Mouse (Mus musculus) heart, embryonic 12.5 days (tissue): ENCODE results near the gene Nynrin. TPM values are rescaled to one million over a fixed set of nuclear protein-coding genes. Genes with fewer than 3 reads are reported as not detected.

Source experiments
- ATAC-seq: fragments of 200-750 bp; cut with Nextera tagmentation; 2 replicates; pipeline ENCODE4 v1.8.0; 2017; ENCODE audit warnings: moderate TSS enrichment, moderate library complexity; ENCODE audit not compliant: insufficient number of reproducible peaks, low FRiP score
- H3K27ac ChIP-seq: fragments of 300-500 bp; sonication (generic); 2 replicates; pipeline ENCODE4 v1.5.1; 2016; ENCODE audit warnings: mild to moderate bottlenecking, moderate library complexity; ENCODE audit not compliant: poor library complexity, severe bottlenecking
- H3K27me3 ChIP-seq: fragments of 300-500 bp; sonication (generic); replicated peaks from 2 replicates; pipeline ENCODE4 v1.6.1; 2016; ENCODE audit warnings: mild to moderate bottlenecking, moderate library complexity
- H3K36me3 ChIP-seq: fragments of 300-500 bp; sonication (generic); 2 replicates; pipeline ENCODE4 v1.6.1; 2016; ENCODE audit warnings: mild to moderate bottlenecking, moderate library complexity
- H3K4me1 ChIP-seq: fragments of 300-500 bp; sonication (generic); replicated peaks from 2 replicates; pipeline ENCODE4 v1.6.1; 2016; ENCODE audit warnings: mild to moderate bottlenecking
- H3K4me2 ChIP-seq: fragments of 300-500 bp; sonication (generic); 2 replicates; pipeline ENCODE4 v1.6.1; 2016; ENCODE audit warnings: mild to moderate bottlenecking, moderate library complexity
- H3K4me3 ChIP-seq: fragments of 300-500 bp; sonication (generic); 2 replicates; pipeline ENCODE4 v1.5.1; 2016; ENCODE audit warnings: mild to moderate bottlenecking
- H3K9ac ChIP-seq: fragments of 300-500 bp; sonication (generic); 2 replicates; pipeline ENCODE4 v1.6.1; 2016; ENCODE audit warnings: mild to moderate bottlenecking, moderate library complexity
- H3K9me3 ChIP-seq: fragments of 300-500 bp; sonication (generic); replicated peaks from 2 replicates; pipeline ENCODE4 v1.6.1; 2016; ENCODE audit warnings: mild to moderate bottlenecking, moderate library complexity
- WGBS: fragments of 180-500 bp; shearing (Covaris S2); methylation state at CpG from one replicate; pipeline ENCODE4 v1.1.7; 2016; 5-methylcytosine and 5-hydroxymethylcytosine counted together
- polyA plus RNA-seq: library from polyadenylated mRNA; unstranded; fragments of >200 nt; fragmentation: Nextera tagmentation; extraction: Ambion mirVana; gene quantifications from 2 replicates; pipeline ENCODE4 v1.2.1, GENCODE M21; 2016

The Nynrin gene
- polyA plus RNA-seq, 1 experiment from 2014 or later: 33.3 TPM

DNA sequence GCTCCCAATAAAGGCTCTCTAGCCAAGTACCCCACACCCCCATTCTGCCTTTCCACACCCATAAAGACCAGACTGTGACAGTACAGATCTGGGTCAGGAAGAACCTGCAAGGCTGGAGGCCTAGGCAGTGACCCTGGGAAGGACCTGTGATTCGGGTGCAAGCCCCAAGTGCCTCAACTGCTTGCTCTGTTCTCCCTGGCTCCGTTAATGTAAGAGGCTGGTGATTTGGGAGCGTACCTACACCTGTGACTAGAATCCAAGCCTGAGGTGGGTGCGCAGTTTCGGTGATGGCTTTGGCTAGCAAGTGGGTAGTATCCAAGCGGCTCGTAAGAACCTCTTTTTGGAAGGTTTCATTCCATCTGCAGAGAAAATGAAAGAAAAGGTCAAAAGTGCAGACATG is 45.1 kb downstream of the Nynrin start:
- H3K36me3 ChIP-seq: peaks cover 45% of the 10 kb centered on the region
- no peak overlapping the region for H3K9ac ChIP-seq
- H3K9me3 ChIP-seq: no peaks in the 10 kb centered on the region
- peaks cover 15% of the 10 kb centered on the region for H3K4me1 ChIP-seq
- no peak for ATAC-seq
- WGBS: 91% methylated on average over 7 of the region's 7 CpGs
- no peaks in the 10 kb centered on the region for H3K27me3 ChIP-seq
- H3K4me3 ChIP-seq: no peak overlapping the region
- H3K27ac ChIP-seq: peak overlapping the region; percentile 3; the same call in 1 of the 2 replicates
- peak overlapping the region; percentile 86; the same call in 1 of the 2 replicates for H3K4me2 ChIP-seq

- ATAC-seq: peak; percentile 83
- Histone ChIP-seq H3K36me3 (peaks cover 36% of the 10 kb centered on the region), H3K27me3 (no peaks in the 10 kb centered on the region), H3K27ac (peak within 1 kb of the TSS; percentile 49), H3K4me2 (peak within 1 kb of the TSS; percentile 86), H3K9me3 (no peaks in the 10 kb centered on the region), H3K4me1 (peaks cover 15% of the 10 kb centered on the region), H3K9ac (peak within 1 kb of the TSS; percentile 72), H3K4me3 (peak within 1 kb of the TSS; percentile 51)
- WGBS: 2% methylated on average over 39 of the region's 39 CpGs
Observed at GRCm38 (mm10) chr14:55899701-55900413, 46.0 kb downstream of the Nynrin start, which contains the start of gene Sdr39u1. TSS of gene Sdr39u1 (minus strand) at chr14:55900293.

- Histone ChIP-seq H3K4me3 (peak overlapping the region; percentile 51), H3K27ac (peak overlapping the region; percentile 49; the same call in 1 of the 2 replicates), H3K9ac (peak overlapping the region; percentile 72), H3K27me3 (no peaks in the 10 kb centered on the region), H3K4me1 (peaks cover 15% of the 10 kb centered on the region), H3K36me3 (peaks cover 31% of the 10 kb centered on the region), H3K9me3 (no peaks in the 10 kb centered on the region), H3K4me2 (peak overlapping the region; percentile 86)
- WGBS: 9% methylated on average over 12 of the region's 12 CpGs
- ATAC-seq: peak; percentile 13; the same call in 1 of the 2 replicates
Observed at GRCm38 (mm10) chr14:55900414-55900755, 46.6 kb downstream of the Nynrin start.

GRCm38 (mm10) chr14:55905518-55905917 is 51.7 kb downstream of the Nynrin start:
- Histone ChIP-seq H3K9me3 (no peaks in the 10 kb centered on the region), H3K4me1 (peaks cover 6% of the 10 kb centered on the region; the same call in 1 of the 2 replicates), H3K27me3 (no peaks in the 10 kb centered on the region), H3K4me2 (no peak overlapping the region), H3K27ac (no peak overlapping the region), H3K9ac (no peak overlapping the region), H3K4me3 (no peak overlapping the region), H3K36me3 (no peaks in the 10 kb centered on the region)
- WGBS: 14% methylated on average over 1 of the region's 1 CpGs
- ATAC-seq: no peak

GRCm38 (mm10) chr14:55913406-55913805 is 59.6 kb downstream of the Nynrin start:
- Histone ChIP-seq H3K4me1 (no peaks in the 10 kb centered on the region), H3K9me3 (peaks cover 3% of the 10 kb centered on the region; the same call in 1 of the 2 replicates), H3K4me2 (no peak overlapping the region), H3K9ac (no peak overlapping the region), H3K27me3 (no peaks in the 10 kb centered on the region), H3K4me3 (no peak overlapping the region), H3K27ac (no peak overlapping the region), H3K36me3 (no peaks in the 10 kb centered on the region)
- 52% methylated on average over 4 of the region's 4 CpGs for WGBS
- ATAC-seq: no peak

- Histone ChIP-seq H3K4me3 (no peak overlapping the region), H3K4me2 (no peak overlapping the region; the same call in 1 of the 2 replicates), H3K36me3 (no peaks in the 10 kb centered on the region), H3K27me3 (no peaks in the 10 kb centered on the region), H3K9ac (peak overlapping the region; percentile 66), H3K27ac (no peak overlapping the region), H3K9me3 (peaks cover 3% of the 10 kb centered on the region; the same call in 1 of the 2 replicates), H3K4me1 (peaks cover 8% of the 10 kb centered on the region)
- 36% methylated on average over 14 of the region's 14 CpGs for WGBS
- no peak for ATAC-seq
Observed at GRCm38 (mm10) chr14:55918240-55919082, 64.7 kb downstream of the Nynrin start.

DNA sequence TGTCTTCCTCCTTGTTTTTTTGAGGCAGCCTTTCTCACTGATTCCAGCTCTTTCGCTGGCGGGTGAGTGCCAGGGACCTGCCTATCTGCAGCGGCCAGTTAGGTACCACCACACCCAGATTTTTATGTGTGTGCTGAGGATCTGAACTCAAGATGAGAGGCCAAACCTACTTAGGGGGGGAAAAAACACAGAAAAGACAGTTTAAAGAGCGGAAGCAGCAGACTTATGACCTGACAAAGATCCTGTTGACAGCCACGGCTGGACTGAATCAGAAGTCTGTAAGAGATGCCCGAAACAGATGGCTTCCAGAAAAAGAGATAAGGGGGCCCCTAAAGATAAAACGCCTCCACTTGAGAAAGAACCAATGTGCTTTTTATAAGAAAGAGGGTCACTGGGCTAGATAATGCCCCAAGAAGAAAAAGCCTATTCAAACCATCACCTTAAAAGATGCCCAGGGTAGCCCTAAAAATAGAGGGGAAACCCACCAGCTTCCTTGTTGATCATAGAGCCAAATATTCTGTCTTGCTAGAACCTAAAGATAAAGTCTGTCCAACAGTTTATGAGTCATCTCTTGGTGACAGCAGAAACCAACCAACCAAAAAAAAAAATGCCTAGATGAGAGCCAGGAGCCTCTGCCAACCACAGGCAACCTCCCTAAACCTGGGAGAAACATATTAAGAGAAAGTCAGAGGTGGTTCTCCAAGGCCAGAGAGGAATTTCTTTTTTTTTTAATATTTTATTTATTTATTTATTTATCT is 68.8 kb downstream of the Nynrin start:
- H3K9me3 ChIP-seq: no peaks in the 10 kb centered on the region
- H3K4me1 ChIP-seq: peaks cover 8% of the 10 kb centered on the region
- H3K4me2 ChIP-seq: 0 out of 2 replicates have a peak overlapping the region, but pooled peaks have one; percentile 20
- H3K27me3 ChIP-seq: no peaks in the 10 kb centered on the region
- 12% methylated on average over 7 of the region's 7 CpGs for WGBS
- peak overlapping the region; percentile 39; the same call in 1 of the 2 replicates for H3K9ac ChIP-seq
- ATAC-seq: no peak; the same call in 1 of the 2 replicates
- peak overlapping the region; percentile 23; the same call in 1 of the 2 replicates for H3K27ac ChIP-seq
- H3K4me3 ChIP-seq: no peak overlapping the region
- no peaks in the 10 kb centered on the region for H3K36me3 ChIP-seq

Other genes starting within 250 kb of the Nynrin start
- 16.5 and 17.5 TPM in 2 replicates for gene Rec8, start 236.0 kb upstream of the Nynrin start, polyA plus RNA-seq
- gene Ipo4, start 218.1 kb upstream of the Nynrin start, polyA plus RNA-seq: 66.1 and 68.4 TPM in 2 replicates
- gene Gm49378, start 216.1 kb upstream of the Nynrin start, polyA plus RNA-seq: 3.4 and 5.2 TPM in 2 replicates
- gene Tm9sf1, start 210.2 kb upstream of the Nynrin start, polyA plus RNA-seq: 86.2 and 92.6 TPM in 2 replicates
- gene Tssk4, start 203.8 kb upstream of the Nynrin start, polyA plus RNA-seq: 0.45 and 0.60 TPM in 2 replicates
- gene Mdp1, start 193.5 kb upstream of the Nynrin start, polyA plus RNA-seq: 74.1 and 76.7 TPM in 2 replicates
- 39.8 and 44.6 TPM in 2 replicates for gene Gmpr2, start 182.1 kb upstream of the Nynrin start, polyA plus RNA-seq
- gene Nedd8, start 181.9 kb upstream of the Nynrin start, polyA plus RNA-seq: 457 and 491 TPM in 2 replicates
- gene Tinf2, start 172.2 kb upstream of the Nynrin start, polyA plus RNA-seq: 36.1 and 37.6 TPM in 2 replicates
- 0.27 and 0.70 TPM in 2 replicates for gene Tgm1, start 140.1 kb upstream of the Nynrin start, polyA plus RNA-seq
- 20.9 and 24.4 TPM in 2 replicates for gene Rabggta, start 131.7 kb upstream of the Nynrin start, polyA plus RNA-seq
- gene Dhrs1, start 108.3 kb upstream of the Nynrin start, polyA plus RNA-seq: 59.2 and 60.8 TPM in 2 replicates
- gene Nop9, start 108.3 kb upstream of the Nynrin start, polyA plus RNA-seq: 27.7 and 30.6 TPM in 2 replicates
- 1.0 and 1.2 TPM in 2 replicates for gene Cideb, start 95.6 kb upstream of the Nynrin start, polyA plus RNA-seq
- gene Ltb4r2, start 92.6 kb upstream of the Nynrin start, polyA plus RNA-seq: 0.49 and 0.54 TPM in 2 replicates
- 0.49 and 0.76 TPM in 2 replicates for gene Ltb4r1, start 88.0 kb upstream of the Nynrin start, polyA plus RNA-seq
- 24.4 and 26.2 TPM in 2 replicates for gene Adcy4, start 69.9 kb upstream of the Nynrin start, polyA plus RNA-seq
- 19.7 and 20.3 TPM in 2 replicates for gene Ripk3, start 65.1 kb upstream of the Nynrin start, polyA plus RNA-seq
- 17.5 and 18.6 TPM in 2 replicates for gene Nfatc4, start 30.9 kb upstream of the Nynrin start, polyA plus RNA-seq
- 0.32 and 0.57 TPM in 2 replicates for gene Cbln3, start 30.4 kb downstream of the Nynrin start, polyA plus RNA-seq
- 19.8 TPM in 2 replicates for gene Khnyn, start 30.9 kb downstream of the Nynrin start, polyA plus RNA-seq
- 38.2 and 40.4 TPM in 2 replicates for gene Sdr39u1, start 46.3 kb downstream of the Nynrin start, polyA plus RNA-seq
- gene Cma1, start 90.7 kb downstream of the Nynrin start, polyA plus RNA-seq: not detected in 2 replicates
- not detected in 2 replicates for gene Cma2, start 97.0 kb downstream of the Nynrin start, polyA plus RNA-seq
- not detected in 2 replicates for gene Mcpt1, start 164.0 kb downstream of the Nynrin start, polyA plus RNA-seq
- gene Mcpt9, start 176.5 kb downstream of the Nynrin start, polyA plus RNA-seq: not detected in 2 replicates
- 0.18 TPM in 1 of 2 replicates, not detected in the other for gene Mcpt2, start 188.0 kb downstream of the Nynrin start, polyA plus RNA-seq
- 0.20 TPM in 1 of 2 replicates, not detected in the other for gene Mcpt4, start 208.3 kb downstream of the Nynrin start, polyA plus RNA-seq
- gene Mcpt8, start 231.3 kb downstream of the Nynrin start, polyA plus RNA-seq: not detected in 2 replicates
- 0.34 TPM in 1 of 2 replicates, not detected in the other for gene Ctsg, start 248.6 kb downstream of the Nynrin start, polyA plus RNA-seq